Mouse (Mus musculus) lung, postnatal 25 days (tissue): ENCODE results near the gene Gm5148.
A peak's percentile ranks its signal among the peaks of the same experiment; 100 is the strongest.

Experiments
- DNase-seq: peaks from one replicate; pipeline ENCODE4 v3.0.0; 2022; ENCODE audit warnings: low spot score

The Gm5148 gene

DNA sequence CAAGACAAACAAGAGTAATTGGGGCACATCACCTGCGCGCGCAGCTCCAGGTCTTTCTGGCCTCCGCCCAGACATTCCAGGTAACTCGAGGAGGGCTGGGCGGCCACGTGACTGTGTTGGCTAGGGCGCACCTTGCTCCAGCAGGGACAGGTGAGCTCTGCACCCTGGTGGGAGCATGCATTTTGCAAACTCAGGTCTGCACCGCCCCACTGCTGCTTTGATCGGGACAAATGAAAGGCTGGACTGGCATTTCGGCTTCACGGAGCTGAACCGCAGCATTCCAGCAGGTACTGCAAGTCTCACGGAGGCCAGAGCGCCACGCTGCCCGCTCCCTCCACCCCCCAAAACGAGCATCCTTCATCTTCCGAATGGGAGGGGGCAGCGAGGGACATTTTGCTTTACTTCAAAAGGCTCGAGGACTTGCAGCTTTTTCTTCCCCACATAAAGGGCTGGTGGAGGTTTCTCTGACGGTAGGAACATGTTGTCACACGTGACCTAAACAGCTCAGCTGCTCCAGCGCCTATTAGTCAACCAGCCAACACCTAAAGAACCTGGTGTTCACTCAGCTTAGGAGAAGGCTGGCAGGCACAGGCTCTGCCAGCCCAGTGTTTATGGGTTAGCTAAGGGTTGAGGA lies at the start of gene Gm5148:
Gene Gm5148, minus strand, starts transcription at position 320 of the 634 bp plus-strand sequence.
- DNase-seq, result peak; percentile 92

DNA sequence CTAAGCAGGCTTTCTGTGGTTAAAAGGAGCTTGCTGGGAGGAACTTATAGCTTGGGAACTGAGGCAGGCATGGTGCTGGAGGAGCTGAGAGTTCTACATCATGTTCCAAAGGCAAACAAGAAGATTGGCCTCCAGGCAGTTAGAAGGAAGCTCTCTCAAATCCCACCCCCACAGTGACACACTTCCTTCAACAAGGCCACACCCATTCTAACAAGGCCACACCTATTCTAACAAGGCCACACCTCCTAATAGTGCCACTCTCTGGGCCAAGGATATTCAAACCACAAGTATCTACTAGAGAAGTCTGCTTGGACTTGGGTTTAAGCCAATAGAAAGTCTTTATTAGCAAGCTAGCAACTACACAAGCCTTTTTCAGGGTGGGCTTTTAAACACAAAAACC lies 46.7 kb upstream of the Gm5148 start:
- no peak for DNase-seq

DNA sequence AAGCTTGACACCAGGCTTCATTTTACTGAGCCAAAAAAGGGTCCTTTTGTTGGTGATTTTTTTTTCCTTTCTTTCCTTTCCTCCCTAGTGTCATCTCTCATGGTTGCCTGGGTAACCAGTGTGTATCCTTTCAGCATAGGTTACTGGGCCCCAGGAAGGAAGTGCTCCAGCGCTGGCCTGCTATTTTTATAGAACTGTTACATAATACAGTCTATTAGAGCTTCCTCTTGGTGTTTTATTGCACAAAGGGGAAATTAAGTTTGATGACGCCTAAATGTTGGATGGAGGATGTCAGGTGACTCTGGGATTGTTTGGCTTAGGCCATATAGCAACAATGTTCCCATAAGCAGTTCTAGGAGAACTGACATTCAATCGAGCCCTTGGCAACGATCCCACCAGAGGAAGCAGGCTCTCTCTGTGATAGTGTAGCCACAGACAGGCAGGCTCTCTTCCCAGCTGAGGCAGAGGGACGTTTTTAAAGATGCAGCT lies 45.0 kb upstream of the Gm5148 start:
- DNase-seq, result peak; percentile 86

DNA sequence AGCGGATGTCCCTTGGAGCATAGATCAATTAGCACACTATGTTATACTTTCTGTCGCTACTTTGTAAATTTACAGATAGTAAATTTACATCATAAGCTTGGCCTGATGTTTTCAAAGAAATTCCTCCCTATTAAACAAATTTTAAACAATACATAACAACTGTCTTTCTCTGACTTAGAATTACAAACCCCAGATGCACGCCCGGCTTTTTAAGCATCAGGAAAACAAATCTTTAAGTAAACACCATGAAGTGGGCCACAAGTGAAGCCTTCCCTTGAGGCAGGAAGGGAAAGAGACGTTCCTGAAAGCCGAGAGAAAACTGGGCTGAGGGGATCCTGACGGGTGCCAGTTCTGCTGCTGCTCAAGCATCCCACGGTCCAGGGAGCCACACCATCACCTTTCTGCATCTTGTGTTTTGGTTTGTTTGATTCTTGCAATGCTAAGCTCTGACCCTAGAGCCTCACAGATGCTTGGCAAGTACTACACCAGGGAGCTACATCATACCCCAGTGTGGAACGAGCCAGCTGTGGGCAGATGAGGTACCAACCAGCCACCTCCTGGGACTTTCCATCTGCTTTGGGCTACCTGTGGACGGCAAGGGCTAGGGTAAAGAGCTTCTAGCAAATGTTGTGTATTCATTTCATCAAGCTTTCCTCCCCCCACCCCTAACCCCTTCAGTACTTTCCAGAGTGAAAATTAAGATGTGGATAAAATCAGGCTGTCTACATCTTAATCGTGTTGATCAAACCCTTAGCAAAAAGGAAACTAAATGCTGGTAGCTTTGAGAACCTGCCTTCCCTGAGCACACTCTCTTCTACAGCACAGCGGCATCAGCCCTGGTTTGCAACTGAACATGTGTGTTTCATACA lies 43.1 kb upstream of the Gm5148 start:
- no peak for DNase-seq

DNA sequence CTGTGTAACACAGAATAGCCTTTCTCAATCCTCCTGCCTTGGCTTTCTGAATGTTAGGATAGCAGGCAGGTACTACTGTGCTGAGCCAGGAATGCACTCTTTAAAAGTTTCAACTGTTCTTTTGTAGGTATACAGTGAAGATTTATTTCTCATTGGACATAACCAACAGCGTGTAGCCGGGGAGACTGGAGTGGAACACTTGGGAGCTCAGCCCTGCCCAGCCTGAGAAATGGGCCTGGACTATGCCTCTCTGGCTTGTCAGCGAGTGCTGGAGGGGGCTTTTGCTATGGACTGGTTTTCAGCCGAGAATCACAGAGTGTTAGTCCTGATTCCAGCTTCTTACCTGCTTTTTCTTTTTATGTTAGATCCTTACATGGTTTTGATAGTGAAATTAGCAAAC lies 42.3 kb upstream of the Gm5148 start:
- no peak for DNase-seq

DNA sequence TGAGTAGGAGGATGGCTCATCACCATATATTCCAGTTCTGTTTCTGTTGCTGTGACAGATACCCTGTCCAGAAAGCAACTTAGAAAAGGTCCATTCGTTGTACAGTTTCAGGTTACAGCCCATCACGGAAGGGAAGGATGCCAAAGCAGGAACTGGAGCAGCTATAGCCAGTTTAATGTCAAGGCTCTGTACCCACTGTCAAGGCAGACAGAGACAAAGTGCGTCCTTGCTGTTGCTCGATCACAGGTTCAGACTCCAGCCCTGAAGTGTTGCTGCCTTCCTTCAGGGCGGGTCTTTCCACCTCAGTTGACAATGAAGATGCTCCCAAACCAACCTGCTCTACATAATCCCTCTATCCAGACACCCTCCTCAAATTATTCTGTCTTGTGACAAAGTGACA lies 41.7 kb upstream of the Gm5148 start:
- DNase-seq, result no peak

DNA sequence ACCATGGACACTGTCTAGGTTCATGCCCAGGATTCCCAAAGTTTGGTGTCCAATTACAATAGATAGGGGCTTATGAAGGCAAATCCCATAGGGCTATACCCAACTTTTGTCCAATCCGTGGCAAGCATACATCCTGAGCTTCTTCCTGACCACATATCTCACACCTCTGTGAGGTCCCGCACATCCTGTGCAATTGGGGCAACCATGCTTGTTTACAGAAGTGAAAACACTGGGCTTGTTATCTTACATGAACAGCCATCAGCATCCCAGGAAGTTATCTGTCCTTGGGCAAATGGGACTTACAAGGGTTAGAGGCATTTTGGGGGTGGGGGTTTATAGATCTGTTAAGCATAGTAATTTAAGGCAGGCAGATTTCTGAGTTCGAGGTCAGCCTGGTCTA lies 41.0 kb upstream of the Gm5148 start:
- no peak for DNase-seq

DNA sequence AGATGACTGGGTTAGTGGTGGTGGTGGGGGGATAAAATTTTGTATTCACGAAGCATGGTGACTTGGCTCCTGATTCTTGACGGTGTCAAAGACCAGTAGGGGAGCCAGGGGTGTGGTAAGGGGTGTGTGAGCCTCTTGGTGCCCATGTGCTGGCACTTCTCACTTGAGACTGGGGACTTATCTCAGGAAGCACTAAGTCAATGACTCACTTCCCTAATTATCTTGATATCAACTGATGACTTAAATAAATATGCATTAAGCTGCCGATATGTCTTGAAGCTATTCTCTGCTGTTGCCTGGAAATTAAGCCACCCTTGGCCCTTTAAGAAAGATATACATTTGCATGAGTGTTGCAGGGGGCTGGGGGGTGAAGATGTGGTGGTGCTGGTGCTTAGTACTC lies 38.0 kb upstream of the Gm5148 start:
- DNase-seq, result no peak

DNA sequence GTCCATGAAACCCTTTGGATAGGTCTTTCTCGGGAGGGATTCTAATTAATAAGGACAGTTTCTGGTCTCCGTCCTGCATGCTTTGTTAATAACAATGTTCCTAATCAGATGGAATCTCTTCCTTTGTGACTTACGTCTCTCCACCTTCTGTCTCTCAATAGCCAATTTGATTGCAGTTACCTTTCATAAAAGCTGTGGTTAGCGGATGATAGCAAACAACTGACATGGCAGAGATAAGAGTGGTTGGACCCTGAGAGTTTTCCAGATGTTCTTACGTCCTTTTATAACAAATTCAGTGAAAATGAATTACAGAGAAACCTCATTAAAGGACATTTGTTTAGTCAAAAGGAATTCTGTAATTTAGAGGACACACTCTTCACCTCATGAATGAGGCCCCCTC lies 37.5 kb upstream of the Gm5148 start:
- DNase-seq, result no peak

DNA sequence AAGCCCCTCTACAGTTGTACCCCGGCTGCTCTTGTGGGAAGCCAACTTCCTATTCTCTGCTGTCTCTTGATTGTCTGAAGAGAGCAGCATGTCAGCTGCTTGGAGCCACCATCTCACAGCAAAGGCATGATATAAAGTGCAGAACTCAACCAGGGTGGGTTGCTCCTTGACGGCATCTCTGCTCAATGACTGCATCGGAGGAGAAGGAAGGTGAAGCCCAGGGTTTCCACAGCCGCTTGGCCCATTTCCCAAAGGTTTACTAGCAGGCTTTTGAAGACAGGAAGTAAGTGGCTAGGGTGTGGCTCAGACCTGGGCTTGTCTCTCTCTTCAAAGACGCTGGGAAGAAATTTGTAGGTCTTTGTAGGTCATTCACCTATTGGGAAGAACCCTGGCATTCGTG lies 36.6 kb upstream of the Gm5148 start:
- DNase-seq, result no peak

DNA sequence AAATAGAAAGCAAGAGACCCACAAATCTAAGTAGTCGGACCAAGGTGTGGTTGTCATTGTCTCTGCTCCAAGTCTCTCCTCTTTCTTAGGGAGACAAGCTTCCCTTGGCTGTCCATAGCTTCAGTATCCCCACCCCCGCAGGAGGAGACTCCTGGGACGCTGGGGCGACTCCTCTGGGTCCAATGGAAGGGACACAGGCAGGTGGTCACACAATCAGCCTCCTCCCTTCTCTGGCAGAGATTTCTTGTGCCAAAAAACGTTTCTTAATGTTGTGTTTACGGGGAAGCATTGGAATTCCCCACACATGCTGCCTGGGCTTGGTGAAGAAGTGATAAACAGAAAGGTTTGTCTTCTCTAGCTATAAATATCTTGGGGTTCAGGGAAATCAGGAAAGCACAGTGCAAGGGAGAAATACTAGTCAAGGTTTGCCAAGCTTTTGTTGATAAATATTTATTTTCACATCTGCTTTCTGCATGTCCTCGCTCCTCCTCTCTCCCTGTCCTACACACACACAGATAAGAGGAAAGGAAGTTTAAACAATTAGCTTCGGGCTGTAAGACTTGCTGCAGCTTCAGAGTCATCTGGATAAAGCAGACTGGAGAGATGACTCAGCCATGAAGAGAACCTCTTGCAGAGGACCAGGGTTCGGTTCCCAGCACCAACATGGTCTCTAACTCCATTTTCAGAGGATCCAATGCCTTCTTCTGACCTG lies 34.5 kb upstream of the Gm5148 start:
- DNase-seq, result peak; percentile 50

DNA sequence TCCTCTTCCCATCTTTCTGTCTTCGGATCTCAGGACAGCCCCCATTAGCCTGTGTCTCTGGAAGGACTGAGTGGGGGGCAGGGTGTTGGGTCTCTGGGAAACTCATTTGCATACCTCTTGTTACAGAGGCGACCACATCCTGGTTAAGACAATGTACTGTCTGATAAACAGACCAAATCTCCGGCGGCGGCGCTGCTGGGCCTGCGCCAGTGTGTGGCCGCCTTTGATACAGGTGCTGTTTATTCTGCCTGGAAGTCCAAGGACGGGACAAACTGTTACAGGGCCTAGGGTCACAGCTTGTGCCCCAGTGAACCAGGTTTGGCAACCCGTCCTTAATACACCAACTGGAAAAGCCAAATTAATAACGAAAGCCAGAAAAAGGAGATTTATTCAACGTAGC lies 33.8 kb upstream of the Gm5148 start:
- peak; percentile 82 for DNase-seq

DNA sequence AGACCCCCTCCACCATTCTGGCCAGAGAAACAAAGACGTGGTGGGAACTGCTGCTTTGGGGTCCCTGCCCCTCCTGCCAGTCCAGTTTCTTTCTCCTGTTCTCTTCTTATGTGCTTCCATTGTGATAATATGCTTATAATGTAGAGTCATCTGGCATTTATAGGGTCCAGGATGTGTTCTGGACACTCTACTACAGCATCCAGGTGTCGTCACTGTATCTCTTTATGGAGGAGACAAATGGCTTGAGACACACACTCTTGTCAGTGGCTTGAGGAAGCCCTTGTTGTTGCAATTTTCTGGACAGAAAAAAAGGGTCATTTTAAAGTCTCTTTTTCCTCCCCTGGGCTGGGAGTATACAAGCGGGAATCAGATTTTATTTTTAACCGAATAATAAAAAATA lies 33.3 kb upstream of the Gm5148 start:
- DNase-seq, result no peak

DNA sequence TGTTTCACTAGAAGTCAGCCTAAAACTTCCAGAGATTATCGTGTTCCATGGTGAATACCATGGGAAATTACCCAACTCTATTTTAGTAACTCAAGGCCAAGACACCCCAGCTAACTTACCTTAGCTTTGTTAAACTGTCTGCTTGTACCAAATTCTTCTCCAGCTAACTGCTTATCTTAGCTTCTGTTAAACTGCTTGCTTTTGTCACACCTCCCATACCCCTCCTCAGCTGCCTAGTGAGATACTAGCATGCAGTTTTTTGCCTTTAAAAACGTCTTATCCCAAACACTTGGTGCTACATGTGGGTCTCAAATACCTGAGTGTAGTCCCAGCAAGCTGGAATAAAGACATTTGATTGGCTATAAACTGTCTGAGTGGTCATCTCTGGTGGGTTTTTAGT lies 31.7 kb upstream of the Gm5148 start:
- no peak for DNase-seq

DNA sequence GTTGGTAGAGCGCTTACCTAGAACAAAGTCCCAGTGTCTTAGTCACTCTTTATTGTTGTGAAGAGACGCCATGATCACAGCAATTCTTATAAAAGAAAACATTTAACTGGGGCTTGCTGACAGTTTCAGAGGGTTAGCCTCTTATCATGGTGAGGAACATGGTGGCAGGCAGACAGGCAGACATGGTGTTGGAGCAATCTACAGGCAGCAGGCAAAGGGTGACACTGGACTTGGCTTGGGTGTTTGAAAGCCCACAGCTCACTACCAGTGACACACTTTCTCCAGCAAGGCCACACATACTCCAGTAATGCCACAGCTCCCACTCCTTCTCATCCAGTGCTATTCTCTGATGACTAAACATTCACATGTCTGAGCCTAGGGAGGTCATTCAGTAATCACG lies 30.3 kb upstream of the Gm5148 start:
- no peak for DNase-seq

DNA sequence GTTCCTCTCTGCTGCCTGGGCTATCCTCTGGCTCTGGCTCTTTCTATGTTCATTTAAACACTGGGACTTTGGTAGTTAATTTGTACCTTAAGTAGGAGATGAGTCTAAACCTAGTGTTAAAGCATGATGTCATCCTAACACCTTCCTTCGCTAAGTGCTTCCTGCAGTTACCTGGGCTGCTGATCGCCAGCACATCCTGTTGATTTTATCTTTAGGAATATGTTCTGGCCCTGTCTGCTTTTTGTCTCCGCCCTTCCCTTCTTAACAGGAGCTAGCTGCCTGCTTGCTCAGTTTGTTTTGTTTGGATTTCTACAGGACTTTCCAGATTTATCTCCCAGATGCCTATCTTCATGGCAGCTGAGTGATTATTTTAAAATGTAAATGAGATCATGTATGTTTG lies 28.9 kb upstream of the Gm5148 start:
- no peak for DNase-seq

DNA sequence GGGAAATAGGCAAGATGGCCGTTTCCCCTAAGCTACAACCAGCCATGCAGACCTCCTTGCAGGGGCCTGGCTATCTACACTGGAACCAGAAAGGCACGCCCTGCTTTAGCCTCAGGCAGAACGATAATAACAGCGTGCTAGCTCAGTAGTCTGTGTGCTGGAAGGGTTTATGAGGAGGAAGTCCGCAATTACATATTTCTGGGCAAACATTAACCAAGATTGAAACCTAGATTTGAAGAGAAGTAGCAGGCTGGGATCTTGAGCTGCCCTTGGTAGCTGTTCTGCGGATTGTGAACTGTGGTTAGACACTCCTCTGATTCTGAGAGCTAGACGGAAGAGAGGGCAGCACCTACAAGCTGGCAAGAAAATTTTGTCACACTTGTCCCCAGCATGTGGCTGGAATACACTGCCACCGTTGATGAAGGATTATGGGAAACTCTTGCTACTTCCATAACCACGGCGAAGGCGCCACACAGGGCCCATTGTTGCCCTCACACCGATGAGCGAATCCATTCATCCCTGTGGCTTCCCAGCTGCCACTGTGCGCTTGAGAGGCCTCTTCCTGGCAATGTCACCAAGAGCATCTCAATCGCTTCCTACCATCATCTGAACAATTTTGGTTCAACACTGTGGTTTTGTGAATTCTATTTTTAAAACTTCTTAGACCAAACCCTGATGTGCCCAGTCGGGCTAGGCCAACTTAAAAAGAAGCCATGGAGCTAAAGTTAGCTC lies 23.9 kb upstream of the Gm5148 start:
- peak; percentile 70 for DNase-seq

DNA sequence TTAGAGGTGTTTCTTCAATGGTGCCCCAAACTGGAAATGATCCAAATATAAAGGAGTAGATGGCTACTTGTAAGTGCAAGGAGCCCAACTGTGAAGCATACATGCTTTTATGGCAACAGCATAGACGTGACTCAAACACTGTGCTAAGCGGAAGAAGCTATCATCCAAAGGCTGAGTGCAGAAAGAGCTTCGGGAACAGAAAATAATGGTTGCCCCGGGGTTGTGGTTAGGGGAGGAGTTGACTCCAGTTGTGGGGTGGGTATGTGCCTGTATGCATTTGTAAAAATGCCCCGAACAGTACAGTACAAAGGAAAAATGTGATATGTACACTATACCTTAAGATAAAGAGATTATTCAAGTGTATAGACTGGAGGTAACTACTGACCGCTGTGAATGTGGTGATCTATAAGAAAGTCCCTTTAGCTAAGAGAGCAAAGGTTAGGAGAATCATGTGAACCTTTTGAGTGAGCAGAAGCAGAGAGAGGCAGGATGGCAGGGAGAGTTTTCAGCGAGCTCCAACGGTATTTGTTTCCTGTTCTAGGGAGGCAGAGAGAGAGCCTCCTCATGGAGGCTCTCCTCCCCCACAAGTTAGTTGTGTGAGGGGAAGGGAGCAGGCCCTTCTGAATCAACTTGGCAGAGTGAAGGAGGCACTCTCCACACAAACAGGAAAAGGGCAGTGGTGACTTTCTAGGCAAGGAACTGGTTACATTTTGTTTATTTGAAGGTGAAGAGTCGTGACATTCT lies 23.1 kb upstream of the Gm5148 start:
- DNase-seq, result no peak

DNA sequence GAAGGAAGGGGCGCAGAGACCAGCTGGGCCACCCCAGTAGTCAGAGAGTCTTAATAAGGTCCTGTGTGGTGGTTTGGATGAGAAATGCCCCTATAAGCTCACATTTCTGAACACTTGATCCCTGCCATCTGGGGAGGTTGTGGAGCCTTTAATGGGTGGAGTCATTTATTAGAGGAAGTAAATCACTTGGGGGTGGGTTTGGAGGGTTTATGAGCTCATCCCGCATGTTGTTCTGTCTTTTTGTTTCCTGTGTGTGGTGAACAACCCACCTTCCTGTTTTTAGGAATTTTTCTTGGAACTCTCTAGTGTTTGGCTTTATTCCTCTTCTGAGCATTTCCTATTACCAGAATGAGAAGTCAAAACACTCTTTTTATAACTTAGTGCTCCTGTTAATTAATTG lies 19.8 kb upstream of the Gm5148 start:
- DNase-seq, result no peak

DNA sequence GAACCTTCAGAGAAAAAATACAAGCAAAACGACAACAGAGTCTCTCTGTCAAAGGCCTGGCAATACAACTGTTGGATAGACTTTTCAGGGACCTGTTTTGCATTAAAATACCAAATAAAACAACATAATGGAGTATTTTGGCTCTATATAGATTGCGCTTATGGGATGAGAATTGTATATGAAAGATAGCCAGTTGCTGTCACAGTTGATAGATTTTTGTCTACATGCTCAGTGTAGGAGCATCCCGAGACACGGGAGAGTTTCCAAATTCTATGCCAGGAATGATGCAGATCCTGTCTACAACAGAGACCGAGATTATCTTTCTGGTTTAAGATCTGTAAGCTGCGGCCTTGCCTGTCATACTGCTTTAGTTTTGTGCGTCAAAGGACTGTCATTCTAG lies 15.7 kb upstream of the Gm5148 start:
- DNase-seq, result no peak

DNA sequence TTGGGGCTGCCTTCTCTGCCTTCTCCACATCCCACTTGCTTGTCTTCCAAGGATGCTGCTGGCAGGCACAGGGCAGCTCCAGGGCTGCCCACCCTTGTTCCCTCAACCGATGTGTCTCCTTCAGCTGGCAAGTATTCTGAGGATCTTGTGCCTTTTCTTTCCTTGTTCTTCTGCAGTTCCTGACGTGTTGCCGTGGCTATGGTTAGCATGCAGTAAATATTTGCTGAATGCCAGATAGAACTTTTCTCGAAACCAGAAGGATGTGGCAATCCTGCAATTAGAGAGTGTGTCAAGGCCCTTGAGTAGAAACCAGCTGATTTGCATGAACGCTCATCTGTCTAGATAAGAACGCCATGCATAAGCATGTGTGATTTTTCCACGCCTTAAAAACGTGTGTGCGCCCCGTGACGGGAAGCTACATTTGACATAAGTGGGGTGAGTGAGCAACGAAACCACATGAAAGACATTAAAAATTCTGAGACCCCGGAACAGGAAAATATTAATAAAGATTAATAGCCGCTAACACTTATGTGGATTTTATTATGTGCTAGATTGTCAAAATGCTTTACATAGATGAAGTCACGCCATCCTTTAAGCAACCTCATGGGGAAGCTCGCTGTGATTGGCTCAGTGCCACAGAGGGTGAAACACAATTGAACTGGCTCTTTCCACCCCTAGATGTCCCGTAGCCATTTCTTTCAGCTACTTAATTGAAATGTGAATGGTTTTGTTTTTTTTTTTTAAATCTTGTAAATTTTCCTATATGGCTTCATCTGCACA lies 14.1 kb upstream of the Gm5148 start:
- DNase-seq, result no peak
